Mouse (Mus musculus) midbrain, embryonic 14.5 days (tissue): ENCODE measurements around the gene Robo2. TPM values are rescaled to one million over a fixed set of nuclear protein-coding genes. Genes with fewer than 3 reads are reported as not detected.
A peak's percentile ranks its signal among the peaks of the same experiment; 100 is the strongest.

Experiments used
- ATAC-seq: fragments of 200-750 bp; cut with Nextera tagmentation; 2 replicates; pipeline ENCODE4 v1.8.0; 2017; ENCODE audit warnings: moderate number of reproducible peaks, moderate library complexity; ENCODE audit not compliant: low FRiP score, low TSS enrichment
- DNase-seq: peaks from one replicate; pipeline ENCODE4 v3.0.0-alpha.2; 2015
- H3K27ac ChIP-seq: fragments of 300-500 bp; sonication (generic); replicated peaks from 2 replicates; pipeline ENCODE4 v1.5.1; 2014; ENCODE audit warnings: mild to moderate bottlenecking, low read depth, low read length, moderate library complexity
- H3K27me3 ChIP-seq: fragments of 300-500 bp; sonication (generic); 2 replicates; pipeline ENCODE4 v1.6.1; 2014; ENCODE audit warnings: low read length, control low read depth, mixed read lengths; ENCODE audit not compliant: control insufficient read depth, insufficient read depth
- H3K36me3 ChIP-seq: fragments of 300-500 bp; sonication (generic); 2 replicates; pipeline ENCODE4 v1.6.1; 2014; ENCODE audit warnings: low read length, control low read depth; ENCODE audit not compliant: control insufficient read depth, insufficient read depth
- H3K4me1 ChIP-seq: fragments of 300-500 bp; sonication (generic); 2 replicates; pipeline ENCODE4 v1.6.1; 2014; ENCODE audit warnings: mild to moderate bottlenecking, antibody characterized with exemption, low read length, control low read depth; ENCODE audit not compliant: control insufficient read depth, insufficient read depth
- H3K4me2 ChIP-seq: fragments of 300-500 bp; sonication (generic); 2 replicates; pipeline ENCODE4 v1.6.1; 2014; ENCODE audit warnings: mild to moderate bottlenecking, low read length, moderate library complexity
- H3K4me3 ChIP-seq: fragments of 300-500 bp; sonication (generic); replicated peaks from 2 replicates; pipeline ENCODE4 v1.5.1; 2014; ENCODE audit warnings: low read depth, low read length
- H3K9ac ChIP-seq: fragments of 300-500 bp; sonication (generic); replicated peaks from 2 replicates; pipeline ENCODE4 v1.6.1; 2014; ENCODE audit warnings: mild to moderate bottlenecking, low read length, moderate library complexity
- H3K9me3 ChIP-seq: fragments of 300-500 bp; sonication (generic); 2 replicates; pipeline ENCODE4 v1.6.1; 2016; ENCODE audit warnings: low read length, control low read depth, mixed read lengths; ENCODE audit not compliant: control insufficient read depth
- WGBS: fragments of 180-500 bp; shearing (Covaris S2); extraction: QIAGEN DNeasy Blood & Tissue Kit; methylation state at CpG from one replicate; pipeline ENCODE4 v1.1.7; 2014; 5-methylcytosine and 5-hydroxymethylcytosine counted together
- polyA plus RNA-seq: library from polyadenylated mRNA; unstranded; fragments of >200 nt; fragmentation: Nextera tagmentation; extraction: Ambion mirVana; gene quantifications from 2 replicates; pipeline ENCODE4 v1.2.1, GENCODE M21; 2014

Gene Robo2
- polyA plus RNA-seq, 1 experiment from 2014 or later = 123 TPM

- no peaks in the 10 kb centered on the region for H3K9me3 ChIP-seq
- no peak overlapping the region for H3K4me2 ChIP-seq
- H3K4me3 ChIP-seq = no peak overlapping the region
- no peaks in the 10 kb centered on the region for H3K27me3 ChIP-seq
- WGBS = 95% methylated on average over 4 of the region's 4 CpGs
- no peaks in the 10 kb centered on the region for H3K36me3 ChIP-seq
- ATAC-seq (no peak), DNase-seq (no peak)
- no peak overlapping the region for H3K9ac ChIP-seq
- H3K4me1 ChIP-seq = no peaks in the 10 kb centered on the region
- H3K27ac ChIP-seq = no peak overlapping the region
Observed at GRCm38 (mm10) chr16:74169642-74170041, 242.0 kb downstream of the Robo2 start.

DNA sequence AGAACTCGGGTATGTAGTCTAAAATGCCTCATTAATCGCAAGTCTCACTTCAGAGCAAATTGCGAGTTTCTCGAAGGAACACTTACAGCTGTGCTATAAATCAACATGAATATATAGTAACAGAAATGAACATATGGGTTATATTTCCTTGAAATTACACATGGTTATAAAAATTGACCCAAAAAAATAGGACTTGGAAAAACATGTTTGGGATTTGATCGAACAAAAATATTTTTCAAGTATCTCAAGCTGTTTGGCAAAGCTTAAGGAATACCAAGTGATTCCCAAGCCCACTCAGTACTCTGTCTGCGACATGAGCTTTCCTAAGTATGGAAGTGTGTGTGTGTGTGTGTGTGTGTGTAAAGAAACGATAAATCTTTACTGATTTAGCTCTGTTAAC, 242.5 kb downstream of the Robo2 start:
- ATAC-seq = no peak
- 92% methylated on average over 7 of the region's 7 CpGs for WGBS

GRCm38 (mm10) chr16:74167832-74168231, 243.8 kb downstream of the Robo2 start:
- H3K27me3 ChIP-seq = no peaks in the 10 kb centered on the region
- H3K36me3 ChIP-seq = no peaks in the 10 kb centered on the region
- no peak overlapping the region for H3K9ac ChIP-seq
- DNase-seq (peak; percentile 43), ATAC-seq (no peak)
- H3K9me3 ChIP-seq = no peaks in the 10 kb centered on the region
- 0 out of 2 replicates have a peak overlapping the region, but pooled peaks have one; percentile 17 for H3K27ac ChIP-seq
- no peak overlapping the region for H3K4me2 ChIP-seq
- H3K4me3 ChIP-seq = no peak overlapping the region
- no peaks in the 10 kb centered on the region for H3K4me1 ChIP-seq

More for the DNA sequence above, 242.5 kb downstream of the Robo2 start:
- no peak for DNase-seq
- no peak overlapping the region for H3K9ac ChIP-seq
- no peaks in the 10 kb centered on the region for H3K36me3 ChIP-seq
- H3K4me2 ChIP-seq = no peak overlapping the region
- no peaks in the 10 kb centered on the region for H3K9me3 ChIP-seq
- no peak overlapping the region for H3K4me3 ChIP-seq
- H3K27ac ChIP-seq = no peak overlapping the region
- H3K27me3 ChIP-seq = no peaks in the 10 kb centered on the region
- no peaks in the 10 kb centered on the region for H3K4me1 ChIP-seq

DNA sequence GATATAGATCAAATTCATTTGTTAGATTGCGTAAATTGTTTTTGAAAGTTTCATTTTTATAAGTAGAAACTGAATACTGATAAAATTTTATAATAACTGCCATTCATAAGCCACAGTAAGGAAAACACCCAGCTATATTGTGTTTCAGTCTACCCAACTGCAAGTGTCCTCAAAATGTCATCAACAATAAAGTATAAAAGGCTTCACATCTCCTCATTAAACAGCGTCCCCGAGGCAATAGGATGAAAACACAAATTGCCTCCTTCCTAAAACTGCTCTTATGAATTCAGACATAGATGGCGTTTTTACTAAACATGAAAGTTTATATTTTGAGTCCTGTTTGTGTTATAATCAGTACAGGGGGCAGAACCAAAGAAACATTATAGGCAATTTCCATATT, 249.6 kb downstream of the Robo2 start:
- ATAC-seq (no peak), DNase-seq (no peak)
- H3K36me3 ChIP-seq = no peaks in the 10 kb centered on the region
- no peaks in the 10 kb centered on the region for H3K27me3 ChIP-seq
- H3K4me1 ChIP-seq = no peaks in the 10 kb centered on the region
- H3K9ac ChIP-seq = no peak overlapping the region
- H3K9me3 ChIP-seq = no peaks in the 10 kb centered on the region
- 77% methylated on average over 4 of the region's 4 CpGs for WGBS
- no peak overlapping the region for H3K4me3 ChIP-seq
- H3K27ac ChIP-seq = no peak overlapping the region
- no peak overlapping the region for H3K4me2 ChIP-seq

- ATAC-seq (no peak), DNase-seq (no peak)
- Histone ChIP-seq H3K4me1 (no peaks in the 10 kb centered on the region), H3K27ac (no peak overlapping the region), H3K4me2 (no peak overlapping the region), H3K9ac (no peak overlapping the region), H3K9me3 (no peaks in the 10 kb centered on the region), H3K27me3 (no peaks in the 10 kb centered on the region), H3K36me3 (no peaks in the 10 kb centered on the region), H3K4me3 (no peak overlapping the region)
- WGBS = 92% methylated on average over 3 of the region's 3 CpGs
Observed at GRCm38 (mm10) chr16:74159189-74159588, 252.4 kb downstream of the Robo2 start.

DNA sequence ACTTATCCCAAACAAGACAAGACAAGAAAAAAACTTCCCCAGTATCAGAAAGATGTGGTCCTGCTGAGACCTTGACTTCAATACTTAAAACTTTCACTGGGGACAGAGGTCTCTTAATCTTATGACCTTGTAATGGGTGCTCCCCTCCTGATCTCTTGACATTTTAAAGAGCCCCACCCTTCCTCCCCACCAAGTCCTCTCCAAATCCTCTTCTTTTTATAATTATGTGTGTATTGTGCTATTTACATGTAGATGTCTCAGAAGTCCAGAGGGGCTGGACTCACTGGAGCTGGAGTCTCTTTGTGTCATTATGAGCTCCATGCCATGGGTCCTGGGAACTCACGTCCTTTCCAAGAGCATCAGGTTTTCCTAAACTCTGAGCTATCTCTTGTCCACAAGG, 275.4 kb downstream of the Robo2 start:
- Histone ChIP-seq H3K36me3 (no peaks in the 10 kb centered on the region), H3K9me3 (no peaks in the 10 kb centered on the region), H3K4me3 (no peak overlapping the region), H3K27ac (no peak overlapping the region), H3K4me2 (no peak overlapping the region), H3K27me3 (no peaks in the 10 kb centered on the region), H3K9ac (no peak overlapping the region), H3K4me1 (peaks cover 5% of the 10 kb centered on the region; the same call in 1 of the 2 replicates)
- no peak for ATAC-seq
- WGBS = 82% methylated on average over 1 of the region's 1 CpGs
- DNase-seq = no peak

DNA sequence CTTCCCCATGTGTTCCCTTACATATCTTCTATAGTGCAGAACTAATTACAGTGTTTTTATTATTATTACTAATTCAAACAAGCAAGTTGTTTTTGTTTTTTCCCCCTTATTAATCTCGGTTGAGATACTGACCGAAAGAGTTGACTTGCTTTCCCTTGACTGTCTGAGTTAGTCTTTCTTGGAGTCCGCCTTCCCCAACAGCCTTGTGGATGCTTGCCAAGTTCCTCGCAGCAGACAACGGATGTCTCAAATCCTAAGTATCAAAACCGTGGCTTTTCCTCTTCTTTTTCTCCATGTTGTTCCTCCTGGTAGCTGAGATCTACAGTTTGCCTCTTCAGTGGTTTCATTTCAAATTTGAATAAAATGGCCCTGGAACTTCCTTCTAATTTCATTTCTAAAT, 278.8 kb downstream of the Robo2 start:
- H3K36me3 ChIP-seq = no peaks in the 10 kb centered on the region
- H3K4me3 ChIP-seq = no peak overlapping the region
- peaks cover 5% of the 10 kb centered on the region; the same call in 1 of the 2 replicates for H3K4me1 ChIP-seq
- H3K4me2 ChIP-seq = no peak overlapping the region
- H3K9ac ChIP-seq = no peak overlapping the region
- ATAC-seq (no peak), DNase-seq (no peak)
- WGBS = 91% methylated on average over 6 of the region's 6 CpGs
- no peak overlapping the region for H3K27ac ChIP-seq
- no peaks in the 10 kb centered on the region for H3K27me3 ChIP-seq
- H3K9me3 ChIP-seq = no peaks in the 10 kb centered on the region

DNA sequence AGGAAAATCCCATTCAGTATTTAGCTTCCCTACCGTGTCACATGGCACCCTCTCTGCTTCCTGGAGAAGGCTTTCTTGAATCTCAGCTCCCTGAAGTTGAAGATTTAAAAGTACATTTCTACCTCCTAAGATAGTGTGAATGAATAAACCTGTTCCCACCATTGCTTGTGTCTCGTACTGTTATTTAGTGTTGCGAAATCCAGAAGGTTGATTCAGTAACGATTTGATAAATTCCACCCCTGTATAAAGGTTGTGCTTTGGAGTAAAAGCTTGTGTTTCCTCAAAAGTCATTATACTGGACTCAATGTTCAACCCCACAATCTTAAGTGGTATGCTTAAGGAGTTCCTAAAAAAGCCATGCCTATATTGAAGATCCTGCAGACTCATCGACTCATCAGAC, 280.3 kb downstream of the Robo2 start:
- ATAC-seq (no peak), DNase-seq (no peak)
- no peak overlapping the region for H3K4me3 ChIP-seq
- H3K27me3 ChIP-seq = no peaks in the 10 kb centered on the region
- H3K4me1 ChIP-seq = peaks cover 5% of the 10 kb centered on the region; the same call in 1 of the 2 replicates
- H3K27ac ChIP-seq = no peak overlapping the region
- no peak overlapping the region for H3K9ac ChIP-seq
- no peaks in the 10 kb centered on the region for H3K9me3 ChIP-seq
- H3K36me3 ChIP-seq = no peaks in the 10 kb centered on the region
- 94% methylated on average over 5 of the region's 5 CpGs for WGBS
- no peak overlapping the region for H3K4me2 ChIP-seq

GRCm38 (mm10) chr16:74128443-74128983, 283.1 kb downstream of the Robo2 start:
- 74% methylated on average over 5 of the region's 5 CpGs for WGBS
- DNase-seq (no peak), ATAC-seq (no peak)
- Histone ChIP-seq H3K4me2 (no peak overlapping the region), H3K9ac (no peak overlapping the region), H3K9me3 (no peaks in the 10 kb centered on the region), H3K4me3 (no peak overlapping the region), H3K4me1 (no peaks in the 10 kb centered on the region), H3K27ac (no peak overlapping the region), H3K27me3 (no peaks in the 10 kb centered on the region), H3K36me3 (no peaks in the 10 kb centered on the region)
